Mouse (Mus musculus) ovary, adult 18-20 months (tissue): ENCODE data around the gene Eif4g2.

Source experiments
- DNase-seq: peaks from one replicate; pipeline ENCODE4 v3.0.0; 2022; ENCODE audit warnings: low spot score, mixed read lengths

Gene Eif4g2

GRCm38 (mm10) chr7:111069439-111070166, 13.2 kb downstream of the Eif4g2 start:
- DNase-seq, result no peak

GRCm38 (mm10) chr7:111068181-111068580, 14.6 kb downstream of the Eif4g2 start:
- no peak for DNase-seq

GRCm38 (mm10) chr7:111062971-111063370, 19.9 kb downstream of the Eif4g2 start:
- no peak for DNase-seq

- DNase-seq, result no peak
These were observed 23.3 kb downstream of the Eif4g2 start for GRCm38 (mm10) chr7:111059527-111059926.

- no peak for DNase-seq
These were observed 26.7 kb downstream of the Eif4g2 start for GRCm38 (mm10) chr7:111055984-111056657.

GRCm38 (mm10) chr7:111055221-111055620, 27.6 kb downstream of the Eif4g2 start:
- no peak for DNase-seq

- peak; percentile 20 for DNase-seq
These were observed 33.0 kb downstream of the Eif4g2 start for GRCm38 (mm10) chr7:111049652-111050421.

GRCm38 (mm10) chr7:111048920-111049319, 33.9 kb downstream of the Eif4g2 start:
- no peak for DNase-seq

GRCm38 (mm10) chr7:111029046-111029553, 53.7 kb downstream of the Eif4g2 start:
- no peak for DNase-seq

GRCm38 (mm10) chr7:111028281-111029045, 54.4 kb downstream of the Eif4g2 start, which contains the start of gene Ctr9:
Gene Ctr9 (plus strand): TSS chr7:111028951.
- peak; percentile 85 for DNase-seq

GRCm38 (mm10) chr7:111024912-111025311, 57.9 kb downstream of the Eif4g2 start:
- DNase-seq, result no peak

GRCm38 (mm10) chr7:111024068-111024594, 58.7 kb downstream of the Eif4g2 start:
- DNase-seq, result peak; percentile 17

GRCm38 (mm10) chr7:111020814-111021213, 62.0 kb downstream of the Eif4g2 start:
- peak; percentile 57 for DNase-seq
